9 mouse cellular contexts compared by ENCODE assay signal in genomic region chr5:112859379-112860035, GRCm38 (mm10). TPM values are rescaled to one million over a fixed set of nuclear protein-coding genes. Genes with fewer than 3 reads are reported as not detected.
DNase-seq lines count a peak whose midpoint lies in the region.
"Had no signal": no experiment of that assay in that cellular context is flagged by ENCODE, and none has a peak within 500 bp of the region (broad histone marks: within the 10 kb centered on the region; RNA-seq: fewer than 3 reads in every experiment).

No protein-coding gene starts in this region.

- no peaks in the 10 kb centered on the region for H3K9me3 ChIP-seq in limb, embryonic 10.5 days (replicated peaks)
- H3K9me3 ChIP-seq: heart, embryonic 13.5 days had no signal

- H3K36me3 ChIP-seq in limb, embryonic 10.5 days: no peaks in the 10 kb centered on the region

- H3K4me1 ChIP-seq in limb, embryonic 10.5 days: peaks cover 47% of the 10 kb centered on the region
- H3K4me1 ChIP-seq: heart, embryonic 13.5 days had no signal

- H3K4me3 ChIP-seq in limb, embryonic 10.5 days: no peak overlapping the region
- H3K4me3 ChIP-seq: heart, embryonic 13.5 days had no signal

- H3K27me3 ChIP-seq in limb, embryonic 10.5 days (ENCODE audit: low read depth, poor library complexity, severe bottlenecking): no peaks in the 10 kb centered on the region
- H3K27me3 ChIP-seq: heart, embryonic 13.5 days had no signal

- peak; percentile 80 to 86 for DNase-seq in cerebellum, postnatal 14 days
- no peak for DNase-seq in cerebellum, adult 8-10 months
- DNase-seq in retina, postnatal 1 day: peak; percentile 43
- no peak for DNase-seq in retina, embryonic 14.5 days (ENCODE audit: low spot score)
- DNase-seq in limb, embryonic 10.5 days (ENCODE audit: low spot score): no peak
- no peak for DNase-seq in gastrocnemius, postnatal 10 days
- no peak for DNase-seq in heart, adult 11 months
- no peak for DNase-seq in thymus, postnatal 25 days

- H3K27ac ChIP-seq in limb, embryonic 10.5 days: peak overlapping the region; percentile 85
- H3K27ac ChIP-seq: heart, embryonic 13.5 days had no signal

- WGBS in limb, embryonic 10.5 days: 49% methylated on average over 12 of the region's 12 CpGs

RNA-seq across cellular contexts. Expression of gene Myo18b, which starts 36.7 kb away (rescaled TPM):
- 0.30 and 0.41 TPM in 2 replicates for polyA plus RNA-seq in limb, embryonic 10.5 days (2016; fragmentation: Nextera tagmentation; extraction: Ambion mirVana)
- total RNA-seq in gastrocnemius, postnatal 10 days (2021): 100 to 1,000 TPM; 327 to 359 TPM

Comparison
In these comparisons a context has a peak if more than half of its experiments do, and no peak if none do; other contexts are left out.
1. DNase-seq: peak in cerebellum, postnatal 14 days (2 of 2) and retina, postnatal 1 day (single experiment); none in cerebellum, adult 8-10 months (single experiment), retina, embryonic 14.5 days (single experiment), limb, embryonic 10.5 days (single experiment), gastrocnemius, postnatal 10 days (single experiment), heart, adult 11 months (single experiment) and thymus, postnatal 25 days (single experiment).